Mouse (Mus musculus): ENCODE measurements around the gene Vangl1.
"Not testable (repeated sequence)": the region's sequence is repeated elsewhere in the genome, so short reads cannot be mapped to it uniquely, and the experiment has no call there.

Vangl1 gene

GRCm38 (mm10) chr3:102169197-102169905, 35.1 kb downstream of the Vangl1 start:
- DNase-seq (ENCODE audit: low spot score in 2 of 2), result no peak

- DNase-seq (ENCODE audit: low spot score in 2 of 2), result no peak
Observed at GRCm38 (mm10) chr3:102167555-102168210, 36.8 kb downstream of the Vangl1 start.

GRCm38 (mm10) chr3:102166794-102167193, 37.7 kb downstream of the Vangl1 start:
- no peak for DNase-seq (ENCODE audit: low spot score in 2 of 2)

GRCm38 (mm10) chr3:102166287-102166620, 38.2 kb downstream of the Vangl1 start:
- no peak for DNase-seq (ENCODE audit: low spot score in 2 of 2)

- DNase-seq (ENCODE audit: low spot score in 2 of 2), result no peak
Observed at GRCm38 (mm10) chr3:102165536-102166286, 38.8 kb downstream of the Vangl1 start.

GRCm38 (mm10) chr3:102164911-102165310, 39.6 kb downstream of the Vangl1 start:
- no peak for DNase-seq (ENCODE audit: low spot score in 2 of 2)

GRCm38 (mm10) chr3:102163861-102164260, 40.6 kb downstream of the Vangl1 start:
- not testable (repeated sequence) for DNase-seq (ENCODE audit: low spot score in 2 of 2)

- DNase-seq (ENCODE audit: low spot score in 2 of 2), result no peak
Observed at GRCm38 (mm10) chr3:102159423-102160325, 44.8 kb downstream of the Vangl1 start.

- DNase-seq (ENCODE audit: low spot score in 2 of 2), result no peak
Observed at GRCm38 (mm10) chr3:102158759-102159422, 45.6 kb downstream of the Vangl1 start.

- DNase-seq (ENCODE audit: low spot score in 2 of 2), result no peak
Observed at GRCm38 (mm10) chr3:102157652-102158051, 46.8 kb downstream of the Vangl1 start.

GRCm38 (mm10) chr3:102156737-102157136, 47.8 kb downstream of the Vangl1 start:
- no peak for DNase-seq (ENCODE audit: low spot score in 2 of 2)

GRCm38 (mm10) chr3:102154107-102154506, 50.4 kb downstream of the Vangl1 start:
- DNase-seq (ENCODE audit: low spot score in 2 of 2), result no peak

GRCm38 (mm10) chr3:102152872-102153271, 51.6 kb downstream of the Vangl1 start:
- no peak for DNase-seq (ENCODE audit: low spot score in 2 of 2)

- no peak for DNase-seq (ENCODE audit: low spot score in 2 of 2)
Observed at GRCm38 (mm10) chr3:102152471-102152870, 52.0 kb downstream of the Vangl1 start.

- no peak for DNase-seq (ENCODE audit: low spot score in 2 of 2)
Observed at GRCm38 (mm10) chr3:102151850-102152249, 52.6 kb downstream of the Vangl1 start.

- no peak for DNase-seq (ENCODE audit: low spot score in 2 of 2)
Observed at GRCm38 (mm10) chr3:102149941-102150340, 54.6 kb downstream of the Vangl1 start.

- no peak for DNase-seq (ENCODE audit: low spot score in 2 of 2)
Observed at GRCm38 (mm10) chr3:102147189-102147588, 57.3 kb downstream of the Vangl1 start.

GRCm38 (mm10) chr3:102146428-102146827, 58.1 kb downstream of the Vangl1 start:
- no peak for DNase-seq (ENCODE audit: low spot score in 2 of 2)

GRCm38 (mm10) chr3:102145645-102146386, 58.7 kb downstream of the Vangl1 start:
- DNase-seq (ENCODE audit: low spot score in 2 of 2), result no peak

- no peak for DNase-seq (ENCODE audit: low spot score in 2 of 2)
Observed at GRCm38 (mm10) chr3:102144401-102144800, 60.1 kb downstream of the Vangl1 start.

Data from natural killer cell, adult 2 months (primary cell).